Mouse (Mus musculus): ENCODE results near the gene Pacsin2. TPM values are rescaled to one million over a fixed set of nuclear protein-coding genes. Genes with fewer than 3 reads are reported as not detected.

The Pacsin2 gene
- total and polyA plus RNA-seq, 3 experiments: 48.4 to 85.5 (median 53.7) TPM

GRCm38 (mm10) chr15:83332373-83332772 is 132.0 kb downstream of the Pacsin2 start:
- no peak overlapping the region for H3K27ac ChIP-seq (ENCODE audit: insufficient read depth, low read depth)
- H3K36me3 ChIP-seq (replicated peaks in 1 of 2; ENCODE audit: control insufficient read depth in 1 of 2, insufficient read depth in 1 of 2, low read length in 1 of 2): peaks cover 30 to 78% of the 10 kb centered on the region in 2 experiments
- no peaks in the 10 kb centered on the region for H3K27me3 ChIP-seq (replicated peaks)
- peak; percentile 76 for TF ChIP-seq RAD21 (IDR thresholded peaks at IDR 0.05; ENCODE audit: low read depth, low read length)
- peak; percentile 63 for TF ChIP-seq SMC3 (IDR thresholded peaks at IDR 0.05; ENCODE audit: low read depth, low read length)
- no peak for TF ChIP-seq ZNF384 (IDR thresholded peaks at IDR 0.05; ENCODE audit: low read depth, low read length)
- peak; percentile 35 to 85; a peak in 3 of 4 replicates for TF ChIP-seq CTCF (conservative IDR thresholded peaks at IDR 0.05 in 1 of 2, IDR thresholded peaks at IDR 0.05 in 1 of 2; ENCODE audit: low read depth in 2 of 2, low read length in 2 of 2)
- no peak for TF ChIP-seq USF1 (IDR thresholded peaks at IDR 0.05; ENCODE audit: low read depth, low read length)
- H3K79me2 ChIP-seq (replicated peaks; ENCODE audit: control insufficient read depth, extremely low read depth, insufficient read depth, poor library complexity, severe bottlenecking): no peaks in the 10 kb centered on the region
- H3K4me1 ChIP-seq (ENCODE audit: control insufficient read depth in 1 of 2, insufficient read depth in 2 of 2): peaks cover 0 to 13% of the 10 kb centered on the region in 2 experiments; a peak in 2 of 4 replicates
- in situ Hi-C loops (cut with MboI; ENCODE audit: low pct_ligation_motif_present, low pct_unique_long_range_greater_than_20kb, low sequenced_read_pairs) (loop anchor here (5.0 kb wide), 1 partner anchor 125 kb away; no protein-coding TSS in a partner anchor), dilution Hi-C loops (cut with MboI; ENCODE audit: extremely low pct_ligation_motif_present, extremely low pct_unique_long_range_greater_than_20kb, low sequenced_read_pairs) (no loop called here)
- DNase-seq (ENCODE audit: extremely low read depth): peak; percentile 49
- H3K9me3 ChIP-seq (replicated peaks; ENCODE audit: low read length): no peaks in the 10 kb centered on the region
- H3K4me2 ChIP-seq (ENCODE audit: insufficient read depth, low read depth, poor library complexity, severe bottlenecking): no peak overlapping the region
- H3K9ac ChIP-seq (ENCODE audit: insufficient read depth, low read depth): no peak overlapping the region
- H3K4me3 ChIP-seq (replicated peaks in 1 of 3; ENCODE audit: low read depth in 2 of 3, low read length in 2 of 3, poor library complexity in 1 of 3): no peak overlapping the region

- in situ Hi-C loops (cut with MboI; ENCODE audit: low pct_ligation_motif_present, low pct_unique_long_range_greater_than_20kb, low sequenced_read_pairs) (no loop called here), dilution Hi-C loops (cut with MboI; ENCODE audit: extremely low pct_ligation_motif_present, extremely low pct_unique_long_range_greater_than_20kb, low sequenced_read_pairs) (no loop called here)
- DNase-seq (ENCODE audit: extremely low read depth): no peak
- Histone ChIP-seq H3K4me2 (ENCODE audit: insufficient read depth, low read depth, poor library complexity, severe bottlenecking) (no peak overlapping the region), H3K9me3 (replicated peaks; ENCODE audit: low read length) (peaks cover 3% of the 10 kb centered on the region), H3K9ac (ENCODE audit: insufficient read depth, low read depth) (no peak overlapping the region), H3K27ac (ENCODE audit: insufficient read depth, low read depth) (no peak overlapping the region), H3K79me2 (replicated peaks; ENCODE audit: control insufficient read depth, extremely low read depth, insufficient read depth, poor library complexity, severe bottlenecking) (no peaks in the 10 kb centered on the region), H3K36me3 (replicated peaks in 1 of 2; ENCODE audit: control insufficient read depth in 1 of 2, insufficient read depth in 1 of 2, low read length in 1 of 2) (peaks cover 19 to 80% of the 10 kb centered on the region in 2 experiments), H3K27me3 (replicated peaks) (no peaks in the 10 kb centered on the region), H3K4me3 (replicated peaks in 1 of 3; ENCODE audit: low read depth in 2 of 3, low read length in 2 of 3, poor library complexity in 1 of 3) (no peak overlapping the region), H3K4me1 (ENCODE audit: control insufficient read depth in 1 of 2, insufficient read depth in 2 of 2) (peaks cover 0 to 7% of the 10 kb centered on the region in 2 experiments; a peak in 2 of 4 replicates)
- no peak for TF ChIP-seq MEF2A (IDR thresholded peaks at IDR 0.05; ENCODE audit: borderline replicate concordance, low read depth, low read length)
- TF ChIP-seq POLR2AphosphoS2 (IDR thresholded peaks at IDR 0.05; ENCODE audit: low read depth, low read length): no peak
- TF ChIP-seq MXI1 (IDR thresholded peaks at IDR 0.05; ENCODE audit: low read depth, low read length): no peak
- TF ChIP-seq GABPA (IDR thresholded peaks at IDR 0.05; ENCODE audit: insufficient replicate concordance, low read depth, low read length): no peak
These were observed 135.5 kb downstream of the Pacsin2 start for GRCm38 (mm10) chr15:83328952-83329351.

Other genes with a start within 250 kb of the Pacsin2 start
- gene A4galt, start 212.8 kb downstream of the Pacsin2 start, total RNA-seq (2012; rRNA removed): 23.6 and 29.8 TPM in 2 replicates
- gene A4galt, start 212.8 kb downstream of the Pacsin2 start, total RNA-seq (2014; rRNA removed): 14.8 and 15.9 TPM in 2 replicates
- 11.2 and 11.4 TPM in 2 replicates for gene A4galt, start 212.8 kb downstream of the Pacsin2 start, polyA plus RNA-seq (2012; ENCODE audit: insufficient read length, low read depth)
- 21.7 and 23.7 TPM in 2 replicates for gene Arfgap3, start 114.4 kb downstream of the Pacsin2 start, total RNA-seq (2012; rRNA removed)
- gene Arfgap3, start 114.4 kb downstream of the Pacsin2 start, total RNA-seq (2014; rRNA removed): 17.9 and 20.3 TPM in 2 replicates
- gene Arfgap3, start 114.4 kb downstream of the Pacsin2 start, polyA plus RNA-seq (2012; ENCODE audit: insufficient read length, low read depth): 11.0 and 13.8 TPM in 2 replicates
- gene Ttll1, start 46.3 kb upstream of the Pacsin2 start, total RNA-seq (2012; rRNA removed): 4.1 and 4.9 TPM in 2 replicates
- gene Ttll1, start 46.3 kb upstream of the Pacsin2 start, total RNA-seq (2014; rRNA removed): 2.4 and 2.5 TPM in 2 replicates
- gene Ttll1, start 46.3 kb upstream of the Pacsin2 start, polyA plus RNA-seq (2012; ENCODE audit: insufficient read length, low read depth): 8.6 and 9.9 TPM in 2 replicates
- gene Bik, start 62.3 kb upstream of the Pacsin2 start, total RNA-seq (2012; rRNA removed): 0.13 TPM in 1 of 2 replicates, not detected in the other
- gene Bik, start 62.3 kb upstream of the Pacsin2 start, total RNA-seq (2014; rRNA removed): 0.61 TPM in 1 of 2 replicates, not detected in the other
- gene Bik, start 62.3 kb upstream of the Pacsin2 start, polyA plus RNA-seq (2012; ENCODE audit: insufficient read length, low read depth): 0.50 and 0.87 TPM in 2 replicates
- 66.1 and 70.3 TPM in 2 replicates for gene Tspo, start 99.0 kb upstream of the Pacsin2 start, total RNA-seq (2012; rRNA removed)
- 40.9 and 42.4 TPM in 2 replicates for gene Tspo, start 99.0 kb upstream of the Pacsin2 start, total RNA-seq (2014; rRNA removed)
- 20.8 and 22.9 TPM in 2 replicates for gene Tspo, start 99.0 kb upstream of the Pacsin2 start, polyA plus RNA-seq (2012; ENCODE audit: insufficient read length, low read depth)
- gene Mcat, start 99.2 kb upstream of the Pacsin2 start, total RNA-seq (2012; rRNA removed): 38.6 and 41.2 TPM in 2 replicates
- gene Mcat, start 99.2 kb upstream of the Pacsin2 start, total RNA-seq (2014; rRNA removed): 37.5 and 41.6 TPM in 2 replicates
- gene Mcat, start 99.2 kb upstream of the Pacsin2 start, polyA plus RNA-seq (2012; ENCODE audit: insufficient read length, low read depth): 28.4 and 28.5 TPM in 2 replicates
- gene Ttll12, start 130.6 kb upstream of the Pacsin2 start, total RNA-seq (2012; rRNA removed): 31.1 and 34.7 TPM in 2 replicates
- gene Ttll12, start 130.6 kb upstream of the Pacsin2 start, total RNA-seq (2014; rRNA removed): 19.7 and 21.9 TPM in 2 replicates
- 37.1 and 40.0 TPM in 2 replicates for gene Ttll12, start 130.6 kb upstream of the Pacsin2 start, polyA plus RNA-seq (2012; ENCODE audit: insufficient read length, low read depth)

All from CH12.LX (cell line).